Mouse (Mus musculus) testis, adult 2 months (tissue): ENCODE data around the gene Tmem150c.

ENCODE experiments used
- CTCF ChIP-seq: fragments of 200-500 bp; IDR thresholded peaks from 2 replicates; pipeline ENCODE4 v1.5.1; 2012; ENCODE audit warnings: low read depth, mild to moderate bottlenecking, inconsistent platforms, low read length, moderate library complexity; ENCODE audit not compliant: control insufficient read depth, insufficient read depth, insufficient replicate concordance
- POLR2A ChIP-seq: fragments of 200-500 bp; IDR thresholded peaks from 2 replicates; pipeline ENCODE4 v1.6.1; 2012; ENCODE audit warnings: low read depth, mild to moderate bottlenecking, inconsistent platforms, low read length, moderate library complexity; ENCODE audit not compliant: control insufficient read depth

DNA sequence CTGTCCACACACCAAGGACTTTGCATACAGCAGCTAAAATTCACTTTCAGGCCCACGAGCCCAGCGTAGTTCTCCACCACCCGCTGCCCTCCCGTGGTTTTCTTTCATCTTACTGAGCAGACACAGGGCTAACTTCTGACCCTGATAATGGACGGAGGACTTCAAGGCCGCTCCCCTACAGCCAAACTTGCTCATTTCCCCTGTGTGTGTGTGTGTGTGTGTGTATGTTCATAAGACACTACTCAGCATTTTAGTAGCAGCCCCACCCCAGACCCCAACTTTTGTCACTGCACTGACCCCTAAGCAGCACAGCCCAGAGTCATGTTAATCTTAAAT lies at the start of gene Tmem150c:
- TF ChIP-seq CTCF (no peak), POLR2A (no peak)
